Mouse (Mus musculus): ENCODE results near the gene Il16. TPM values are rescaled to one million over a fixed set of nuclear protein-coding genes. Genes with fewer than 3 reads are reported as not detected.

Gene Il16
- polyA plus RNA-seq, 1 experiment from 2014 or later, result 1.1 TPM

GRCm38 (mm10) chr7:83645476-83645875, 100.0 kb downstream of the Il16 start:
- H3K4me1 ChIP-seq (replicated peaks), result peaks cover 9% of the 10 kb centered on the region
- peaks cover 7% of the 10 kb centered on the region; the same call in 1 of the 2 replicates for H3K36me3 ChIP-seq
- H3K9me3 ChIP-seq, result no peaks in the 10 kb centered on the region
- no peak overlapping the region for H3K27ac ChIP-seq
- 77% methylated on average over 5 of the region's 5 CpGs for WGBS
- DNase-seq (ENCODE audit: low spot score), result no peak
- no peaks in the 10 kb centered on the region for H3K27me3 ChIP-seq (ENCODE audit: insufficient read depth, poor library complexity, severe bottlenecking)
- no peak overlapping the region for H3K4me3 ChIP-seq

GRCm38 (mm10) chr7:83644761-83645160, 100.8 kb downstream of the Il16 start:
- Histone ChIP-seq H3K4me3 (no peak overlapping the region), H3K36me3 (peaks cover 13% of the 10 kb centered on the region; the same call in 1 of the 2 replicates), H3K27me3 (ENCODE audit: insufficient read depth, poor library complexity, severe bottlenecking) (no peaks in the 10 kb centered on the region), H3K9me3 (no peaks in the 10 kb centered on the region), H3K4me1 (replicated peaks) (peaks cover 9% of the 10 kb centered on the region), H3K27ac (no peak overlapping the region)
- DNase-seq (ENCODE audit: low spot score), result no peak
- WGBS, result 84% methylated on average over 2 of the region's 2 CpGs

- Histone ChIP-seq H3K36me3 (peaks cover 14% of the 10 kb centered on the region; the same call in 1 of the 2 replicates), H3K4me1 (replicated peaks) (peaks cover 9% of the 10 kb centered on the region), H3K27ac (no peak overlapping the region), H3K4me3 (no peak overlapping the region), H3K9me3 (no peaks in the 10 kb centered on the region), H3K27me3 (ENCODE audit: insufficient read depth, poor library complexity, severe bottlenecking) (no peaks in the 10 kb centered on the region)
- no peak for DNase-seq (ENCODE audit: low spot score)
- 85% methylated on average over 6 of the region's 6 CpGs for WGBS
These were observed 101.9 kb downstream of the Il16 start for GRCm38 (mm10) chr7:83643581-83643980.

- WGBS, result 53% methylated on average over 2 of the region's 2 CpGs
- Histone ChIP-seq H3K27me3 (ENCODE audit: insufficient read depth, poor library complexity, severe bottlenecking) (no peaks in the 10 kb centered on the region), H3K4me1 (replicated peaks) (peaks cover 9% of the 10 kb centered on the region), H3K27ac (0 out of 2 replicates have a peak overlapping the region, but pooled peaks have one; percentile 66), H3K36me3 (peaks cover 34% of the 10 kb centered on the region), H3K9me3 (no peaks in the 10 kb centered on the region), H3K4me3 (no peak overlapping the region)
- DNase-seq (ENCODE audit: low spot score), result peak; percentile 9
These were observed 104.4 kb downstream of the Il16 start for GRCm38 (mm10) chr7:83641163-83641562.

- WGBS, result 90% methylated on average over 5 of the region's 5 CpGs
- no peak for DNase-seq (ENCODE audit: low spot score)
- Histone ChIP-seq H3K27me3 (ENCODE audit: insufficient read depth, poor library complexity, severe bottlenecking) (no peaks in the 10 kb centered on the region), H3K27ac (0 out of 2 replicates have a peak overlapping the region, but pooled peaks have one; percentile 8), H3K4me3 (no peak overlapping the region), H3K4me1 (replicated peaks) (peaks cover 9% of the 10 kb centered on the region), H3K36me3 (peaks cover 34% of the 10 kb centered on the region), H3K9me3 (no peaks in the 10 kb centered on the region)
These were observed 104.9 kb downstream of the Il16 start for GRCm38 (mm10) chr7:83640581-83640980.

- H3K4me3 ChIP-seq, result no peak overlapping the region
- H3K27ac ChIP-seq, result no peak overlapping the region
- H3K27me3 ChIP-seq (ENCODE audit: insufficient read depth, poor library complexity, severe bottlenecking), result no peaks in the 10 kb centered on the region
- H3K9me3 ChIP-seq, result no peaks in the 10 kb centered on the region
- DNase-seq (ENCODE audit: low spot score), result no peak
- peaks cover 34% of the 10 kb centered on the region for H3K36me3 ChIP-seq
- peaks cover 9% of the 10 kb centered on the region for H3K4me1 ChIP-seq (replicated peaks)
- 89% methylated on average over 3 of the region's 3 CpGs for WGBS
These were observed 106.4 kb downstream of the Il16 start for GRCm38 (mm10) chr7:83639084-83639483.

GRCm38 (mm10) chr7:83637781-83638583, 107.5 kb downstream of the Il16 start:
- Histone ChIP-seq H3K36me3 (peaks cover 34% of the 10 kb centered on the region), H3K4me1 (replicated peaks) (peaks cover 16% of the 10 kb centered on the region), H3K27ac (no peak overlapping the region), H3K27me3 (ENCODE audit: insufficient read depth, poor library complexity, severe bottlenecking) (no peaks in the 10 kb centered on the region), H3K9me3 (no peaks in the 10 kb centered on the region), H3K4me3 (no peak overlapping the region)
- WGBS, result 93% methylated on average over 8 of the region's 8 CpGs
- no peak for DNase-seq (ENCODE audit: low spot score)

GRCm38 (mm10) chr7:83636425-83636824, 109.1 kb downstream of the Il16 start:
- H3K27me3 ChIP-seq (ENCODE audit: insufficient read depth, poor library complexity, severe bottlenecking), result no peaks in the 10 kb centered on the region
- WGBS, result 91% methylated on average over 8 of the region's 8 CpGs
- H3K4me3 ChIP-seq, result no peak overlapping the region
- peaks cover 21% of the 10 kb centered on the region for H3K4me1 ChIP-seq (replicated peaks)
- no peak overlapping the region for H3K27ac ChIP-seq
- DNase-seq (ENCODE audit: low spot score), result no peak
- H3K9me3 ChIP-seq, result no peaks in the 10 kb centered on the region
- peaks cover 31% of the 10 kb centered on the region for H3K36me3 ChIP-seq

- Histone ChIP-seq H3K36me3 (peaks cover 30% of the 10 kb centered on the region), H3K27me3 (ENCODE audit: insufficient read depth, poor library complexity, severe bottlenecking) (no peaks in the 10 kb centered on the region), H3K27ac (no peak overlapping the region), H3K4me3 (no peak overlapping the region), H3K9me3 (no peaks in the 10 kb centered on the region), H3K4me1 (replicated peaks) (peaks cover 22% of the 10 kb centered on the region)
- DNase-seq (ENCODE audit: low spot score), result no peak
- WGBS, result 93% methylated on average over 2 of the region's 2 CpGs
These were observed 109.8 kb downstream of the Il16 start for GRCm38 (mm10) chr7:83635726-83636125.

- WGBS, result 95% methylated on average over 6 of the region's 6 CpGs
- no peak for DNase-seq (ENCODE audit: low spot score)
- no peaks in the 10 kb centered on the region for H3K9me3 ChIP-seq
- H3K4me3 ChIP-seq, result no peak overlapping the region
- no peaks in the 10 kb centered on the region for H3K27me3 ChIP-seq (ENCODE audit: insufficient read depth, poor library complexity, severe bottlenecking)
- no peak overlapping the region for H3K27ac ChIP-seq
- H3K36me3 ChIP-seq, result peaks cover 21% of the 10 kb centered on the region
- peaks cover 23% of the 10 kb centered on the region for H3K4me1 ChIP-seq (replicated peaks)
These were observed 111.7 kb downstream of the Il16 start for GRCm38 (mm10) chr7:83633856-83634255.

GRCm38 (mm10) chr7:83632682-83633120, 112.8 kb downstream of the Il16 start:
- DNase-seq (ENCODE audit: low spot score), result no peak
- no peaks in the 10 kb centered on the region for H3K9me3 ChIP-seq
- H3K4me3 ChIP-seq, result peak overlapping the region; percentile 71
- H3K27ac ChIP-seq, result no peak overlapping the region
- H3K4me1 ChIP-seq (replicated peaks), result peaks cover 23% of the 10 kb centered on the region
- 57% methylated on average over 6 of the region's 6 CpGs for WGBS
- H3K36me3 ChIP-seq, result peaks cover 16% of the 10 kb centered on the region
- no peaks in the 10 kb centered on the region for H3K27me3 ChIP-seq (ENCODE audit: insufficient read depth, poor library complexity, severe bottlenecking)

GRCm38 (mm10) chr7:83631828-83632681, 113.5 kb downstream of the Il16 start, which contains the start of gene Stard5:
Stard5 (plus strand) TSS chr7:83631959.
- under 1% methylated on average over 35 of the region's 35 CpGs for WGBS
- Histone ChIP-seq H3K4me1 (replicated peaks) (peaks cover 23% of the 10 kb centered on the region), H3K27me3 (ENCODE audit: insufficient read depth, poor library complexity, severe bottlenecking) (no peaks in the 10 kb centered on the region), H3K36me3 (peaks cover 10% of the 10 kb centered on the region), H3K4me3 (peak within 1 kb of the TSS; percentile 71), H3K27ac (peak within 1 kb of the TSS; percentile 88), H3K9me3 (no peaks in the 10 kb centered on the region)
- DNase-seq (ENCODE audit: low spot score), result peak; percentile 88
